Mouse (Mus musculus) midbrain, embryonic 16.5 days (tissue): ENCODE measurements around the gene 9430015G10Rik. TPM values are rescaled to one million over a fixed set of nuclear protein-coding genes. Genes with fewer than 3 reads are reported as not detected.

Source experiments
- ATAC-seq: fragments of 200-750 bp; cut with Nextera tagmentation; 2 replicates; pipeline ENCODE4 v1.8.0; 2017; ENCODE audit warnings: moderate TSS enrichment
- H3K27ac ChIP-seq: fragments of 300-500 bp; sonication (generic); 2 replicates; pipeline ENCODE4 v1.5.1; 2014; ENCODE audit warnings: mild to moderate bottlenecking, low read length, mixed read lengths
- H3K27me3 ChIP-seq: fragments of 300-500 bp; sonication (generic); 2 replicates; pipeline ENCODE4 v1.6.1; 2014; ENCODE audit warnings: low read depth, low read length, mixed read lengths; ENCODE audit not compliant: control insufficient read depth, insufficient read depth
- H3K36me3 ChIP-seq: fragments of 300-500 bp; sonication (generic); 2 replicates; pipeline ENCODE4 v1.6.1; 2014; ENCODE audit warnings: mild to moderate bottlenecking, low read length, moderate library complexity, mixed read lengths; ENCODE audit not compliant: control insufficient read depth, insufficient read depth
- H3K4me1 ChIP-seq: fragments of 300-500 bp; sonication (generic); 2 replicates; pipeline ENCODE4 v1.6.1; 2014; ENCODE audit warnings: mild to moderate bottlenecking, low read length, mixed read lengths; ENCODE audit not compliant: control insufficient read depth, insufficient read depth
- H3K4me2 ChIP-seq: fragments of 300-500 bp; sonication (generic); 2 replicates; pipeline ENCODE4 v1.6.1; 2014; ENCODE audit warnings: mild to moderate bottlenecking, low read length, mixed read lengths
- H3K4me3 ChIP-seq: fragments of 300-500 bp; sonication (generic); 2 replicates; pipeline ENCODE4 v1.5.1; 2014; ENCODE audit warnings: low read depth, mild to moderate bottlenecking, low read length, moderate library complexity, mixed read lengths
- H3K9ac ChIP-seq: fragments of 300-500 bp; sonication (generic); 2 replicates; pipeline ENCODE4 v1.6.1; 2014; ENCODE audit warnings: low read depth, low read length, mixed read lengths
- H3K9me3 ChIP-seq: fragments of 300-500 bp; sonication (generic); replicated peaks from 2 replicates; pipeline ENCODE4 v1.6.1; 2014; ENCODE audit warnings: mild to moderate bottlenecking, low read length, mixed read lengths; ENCODE audit not compliant: control insufficient read depth, poor library complexity, severe bottlenecking
- WGBS: fragments of 180-500 bp; shearing (Covaris S2); extraction: QIAGEN DNeasy Blood & Tissue Kit; methylation state at CpG from one replicate; pipeline ENCODE4 v1.1.7; 2014; 5-methylcytosine and 5-hydroxymethylcytosine counted together
- polyA plus RNA-seq: library from polyadenylated mRNA; unstranded; fragments of >200 nt; fragmentation: Nextera tagmentation; extraction: Ambion mirVana; gene quantifications from 2 replicates; pipeline ENCODE4 v1.2.1, GENCODE M21; 2015

9430015G10Rik gene
- 34.3 and 38.6 TPM in 2 replicates for polyA plus RNA-seq

DNA sequence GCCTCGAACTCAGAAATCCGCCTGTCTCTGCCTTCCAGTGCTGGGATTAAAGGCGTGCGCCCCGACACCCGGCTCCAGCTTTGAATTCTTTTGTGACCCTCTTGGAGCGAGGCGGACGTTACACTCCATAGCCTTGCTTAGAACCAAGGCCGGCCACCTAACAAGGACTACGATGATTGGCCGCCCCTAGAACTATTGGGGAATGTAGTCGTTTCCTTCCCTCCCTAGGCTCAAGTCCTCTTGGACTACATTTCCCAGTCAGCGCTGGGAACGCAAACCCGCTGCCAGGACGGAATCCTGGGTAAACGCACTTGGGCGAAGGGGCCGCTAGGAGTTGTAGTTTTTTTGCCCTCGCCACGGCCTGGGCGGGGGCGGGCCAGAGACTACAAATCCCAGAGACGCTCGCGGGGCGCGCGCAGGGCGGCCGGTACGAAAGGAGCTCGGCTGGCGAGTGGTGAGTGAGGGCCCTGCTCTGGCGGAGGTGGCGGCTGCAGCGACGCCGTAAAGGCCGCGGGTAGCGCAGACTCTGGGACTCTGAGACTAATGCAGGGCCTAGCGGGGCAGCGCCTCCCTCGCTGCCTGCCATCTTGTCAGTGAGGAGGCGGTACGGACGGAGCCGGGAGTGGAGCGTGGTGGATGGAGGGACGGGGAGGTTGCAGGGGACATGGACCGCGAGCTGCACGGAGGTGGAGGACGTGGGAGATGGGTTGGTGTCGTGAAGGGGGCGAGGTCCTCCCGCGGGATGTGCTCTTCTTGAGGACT, at the start of gene 9430015G10Rik:
TSS of gene 9430015G10Rik (plus strand) at position 413 of the 762 bp plus-strand sequence.
- Histone ChIP-seq H3K4me3 (peak within 1 kb of the TSS; percentile 66), H3K9me3 (no peaks in the 10 kb centered on the region), H3K4me1 (peaks cover 10% of the 10 kb centered on the region), H3K9ac (peak within 1 kb of the TSS; percentile 81), H3K27ac (peak within 1 kb of the TSS; percentile 84), H3K4me2 (peak within 1 kb of the TSS; percentile 69), H3K36me3 (no peaks in the 10 kb centered on the region), H3K27me3 (no peaks in the 10 kb centered on the region)
- WGBS, result under 1% methylated on average over 60 of the region's 60 CpGs
- peak; percentile 99 for ATAC-seq

DNA sequence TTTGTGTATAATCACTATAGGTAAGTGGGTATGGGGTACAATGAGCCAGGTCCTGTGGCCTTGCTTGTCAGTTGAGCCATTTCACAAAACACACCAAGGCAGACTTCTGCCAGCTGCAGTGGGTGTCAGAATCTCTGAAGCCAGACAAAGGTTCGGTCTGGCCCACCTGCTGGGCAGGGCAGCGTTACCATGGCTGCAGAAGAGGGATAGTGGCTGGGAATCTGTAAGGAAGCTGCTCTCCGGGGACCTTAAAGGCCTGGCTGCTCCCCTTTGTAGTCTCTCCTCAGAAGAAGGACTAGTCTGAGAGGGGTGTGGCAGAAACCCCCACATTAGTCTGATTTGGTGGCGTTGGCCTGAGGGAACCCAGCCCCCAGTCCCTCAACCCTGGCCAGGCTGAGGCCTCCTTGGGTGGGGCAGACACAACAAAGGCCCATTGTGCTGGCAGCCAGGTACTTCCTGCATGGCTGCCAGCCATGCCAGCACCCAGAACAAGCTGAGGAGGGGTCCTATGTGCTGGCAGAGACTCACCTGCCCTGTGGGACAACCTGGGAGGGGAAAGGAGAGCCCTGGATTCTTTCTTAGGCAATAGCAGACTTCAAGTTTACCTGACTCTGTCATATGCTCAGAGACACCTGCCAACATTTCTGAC, 45.8 kb upstream of the 9430015G10Rik start:
- H3K27ac ChIP-seq, result peak overlapping the region; percentile 33; the same call in 1 of the 2 replicates
- WGBS, result 3% methylated on average over 4 of the region's 4 CpGs

GRCm38 (mm10) chr4:156064510-156064897, 45.3 kb upstream of the 9430015G10Rik start:
- Histone ChIP-seq H3K36me3 (no peaks in the 10 kb centered on the region), H3K4me1 (peaks cover 6% of the 10 kb centered on the region; the same call in 1 of the 2 replicates), H3K27me3 (no peaks in the 10 kb centered on the region), H3K27ac (no peak overlapping the region; the same call in 1 of the 2 replicates), H3K4me2 (no peak overlapping the region), H3K9ac (no peak overlapping the region), H3K4me3 (no peak overlapping the region), H3K9me3 (no peaks in the 10 kb centered on the region)
- WGBS, result 79% methylated on average over 9 of the region's 9 CpGs
- ATAC-seq, result no peak

More for the DNA sequence above, 45.8 kb upstream of the 9430015G10Rik start:
- Histone ChIP-seq H3K9me3 (no peaks in the 10 kb centered on the region), H3K27me3 (no peaks in the 10 kb centered on the region), H3K4me1 (peaks cover 6% of the 10 kb centered on the region; the same call in 1 of the 2 replicates), H3K9ac (peak overlapping the region; percentile 20; the same call in 1 of the 2 replicates), H3K36me3 (no peaks in the 10 kb centered on the region), H3K4me2 (no peak overlapping the region), H3K4me3 (no peak overlapping the region)
- no peak for ATAC-seq

DNA sequence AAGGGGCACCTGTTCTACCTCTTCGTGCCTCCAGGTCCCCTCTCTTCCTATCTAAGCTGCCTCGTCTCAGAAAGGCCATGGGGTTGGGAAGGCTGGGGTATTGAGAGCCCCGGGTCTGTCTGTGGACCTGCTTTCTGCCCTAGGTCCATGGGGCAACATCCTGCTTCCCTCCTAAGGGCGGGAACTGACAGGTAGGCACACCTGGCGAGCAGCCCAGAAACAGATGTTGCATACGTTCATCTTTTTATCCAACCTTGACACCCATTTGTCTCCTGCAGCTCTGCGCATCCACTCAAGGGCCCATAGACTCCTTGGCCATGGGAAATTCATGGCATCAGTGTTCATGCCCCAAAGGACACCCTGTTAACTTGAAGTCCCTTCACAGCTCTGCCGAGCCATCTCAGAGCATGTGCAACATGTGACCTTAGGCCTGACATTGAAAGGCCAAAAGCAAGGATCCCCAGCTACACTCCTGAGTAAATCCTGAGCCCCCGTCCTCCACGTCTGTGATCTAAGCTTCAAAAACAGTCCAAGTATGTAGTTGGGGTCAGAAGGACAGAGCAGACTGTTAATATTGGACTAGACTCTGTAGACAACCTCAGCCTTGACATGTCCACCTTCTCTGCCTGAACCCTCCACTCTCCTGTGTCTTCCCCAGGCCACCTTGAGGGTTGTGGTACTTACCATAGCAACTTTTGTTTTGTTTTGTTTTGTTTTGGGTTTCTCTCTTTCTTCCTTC, 44.5 kb upstream of the 9430015G10Rik start:
- ATAC-seq, result no peak
- H3K27ac ChIP-seq, result no peak overlapping the region
- peaks cover 6% of the 10 kb centered on the region; the same call in 1 of the 2 replicates for H3K4me1 ChIP-seq
- WGBS, result 89% methylated on average over 10 of the region's 10 CpGs
- H3K9me3 ChIP-seq, result no peaks in the 10 kb centered on the region
- H3K4me2 ChIP-seq, result no peak overlapping the region
- no peak overlapping the region for H3K4me3 ChIP-seq
- no peaks in the 10 kb centered on the region for H3K27me3 ChIP-seq
- no peaks in the 10 kb centered on the region for H3K36me3 ChIP-seq
- no peak overlapping the region for H3K9ac ChIP-seq

GRCm38 (mm10) chr4:156067256-156067949, 42.4 kb upstream of the 9430015G10Rik start:
- 81% methylated on average over 5 of the region's 5 CpGs for WGBS
- H3K4me3 ChIP-seq, result no peak overlapping the region
- ATAC-seq, result no peak

DNA sequence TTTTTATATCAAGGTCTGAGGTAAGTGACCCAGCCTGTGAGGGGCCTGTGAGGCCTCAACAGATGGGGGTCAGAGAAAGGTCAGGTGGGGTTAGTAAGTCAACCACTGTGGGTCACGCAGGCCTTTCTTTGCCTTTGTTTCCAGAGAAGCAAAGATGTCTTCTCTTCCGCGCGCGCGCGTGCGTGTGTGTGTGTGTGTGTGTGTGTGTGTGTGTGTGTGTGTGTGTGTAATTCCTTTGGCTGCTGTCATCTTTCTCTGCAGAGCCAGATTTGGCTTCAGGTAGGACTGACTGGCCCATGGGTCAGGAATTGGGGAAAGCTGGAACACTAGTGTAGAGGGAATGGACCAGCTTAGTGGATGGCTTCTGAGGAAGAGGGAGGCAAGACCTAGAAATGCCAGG, 40.1 kb upstream of the 9430015G10Rik start:
- Histone ChIP-seq H3K4me2 (no peak overlapping the region), H3K27ac (no peak overlapping the region), H3K9ac (no peak overlapping the region), H3K9me3 (no peaks in the 10 kb centered on the region), H3K36me3 (no peaks in the 10 kb centered on the region), H3K4me1 (peaks cover 3% of the 10 kb centered on the region; the same call in 1 of the 2 replicates), H3K27me3 (no peaks in the 10 kb centered on the region), H3K4me3 (no peak overlapping the region)
- WGBS, result 85% methylated on average over 8 of the region's 8 CpGs
- ATAC-seq, result no peak

More at GRCm38 (mm10) chr4:156067256-156067949, 42.4 kb upstream of the 9430015G10Rik start:
- Histone ChIP-seq H3K27ac (no peak overlapping the region), H3K36me3 (no peaks in the 10 kb centered on the region), H3K4me2 (no peak overlapping the region), H3K27me3 (no peaks in the 10 kb centered on the region), H3K4me1 (peaks cover 9% of the 10 kb centered on the region), H3K9ac (no peak overlapping the region), H3K9me3 (no peaks in the 10 kb centered on the region)

DNA sequence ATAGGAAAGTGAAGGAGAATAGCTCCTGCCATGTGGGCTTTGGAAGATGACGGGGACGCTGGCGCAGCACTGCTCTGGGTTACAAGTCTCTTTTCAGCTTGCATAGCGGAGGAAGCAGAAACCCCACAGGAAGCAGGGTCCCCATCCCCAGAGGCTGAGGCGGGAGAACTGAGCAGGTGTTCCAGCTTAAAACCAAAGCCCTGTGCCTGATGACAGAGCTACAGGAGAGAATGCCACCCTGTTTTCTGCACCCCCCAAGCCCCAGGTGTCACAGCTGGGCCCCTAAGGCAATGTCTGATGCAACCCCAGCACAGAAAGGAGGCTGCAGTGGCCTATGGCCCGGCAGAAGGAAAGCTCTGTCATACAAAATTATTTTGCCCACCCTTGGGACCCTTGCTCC, 39.5 kb upstream of the 9430015G10Rik start:
- Histone ChIP-seq H3K27me3 (no peaks in the 10 kb centered on the region), H3K4me2 (no peak overlapping the region), H3K9me3 (no peaks in the 10 kb centered on the region), H3K4me1 (peaks cover 3% of the 10 kb centered on the region; the same call in 1 of the 2 replicates), H3K4me3 (no peak overlapping the region), H3K36me3 (no peaks in the 10 kb centered on the region), H3K9ac (peak overlapping the region; percentile 4; the same call in 1 of the 2 replicates), H3K27ac (no peak overlapping the region)
- no peak for ATAC-seq
- 32% methylated on average over 6 of the region's 6 CpGs for WGBS

DNA sequence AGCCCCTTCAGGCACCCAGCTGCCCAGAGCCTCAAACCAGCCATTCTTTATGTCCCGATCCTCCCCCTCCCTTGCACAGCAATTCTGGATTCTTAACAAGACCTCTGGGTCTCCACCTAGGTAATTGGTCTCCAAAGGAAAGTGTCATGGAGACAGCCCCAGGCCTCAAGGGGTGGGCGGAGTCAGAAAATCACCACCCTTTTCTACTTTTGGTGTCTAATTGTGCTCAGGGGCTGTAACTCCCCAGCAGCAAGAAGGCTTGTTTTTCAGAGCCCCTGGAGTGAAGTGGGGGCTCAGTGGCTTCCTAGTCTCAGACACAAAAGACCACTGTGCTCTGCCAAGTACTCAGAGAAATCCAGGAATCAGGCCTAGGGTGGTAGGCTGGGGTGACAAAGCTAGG, 39.1 kb upstream of the 9430015G10Rik start:
- H3K4me1 ChIP-seq, result peaks cover 3% of the 10 kb centered on the region; the same call in 1 of the 2 replicates
- H3K9me3 ChIP-seq, result no peaks in the 10 kb centered on the region
- H3K4me3 ChIP-seq, result no peak overlapping the region
- no peak overlapping the region for H3K4me2 ChIP-seq
- ATAC-seq, result no peak
- H3K9ac ChIP-seq, result no peak overlapping the region
- H3K36me3 ChIP-seq, result no peaks in the 10 kb centered on the region
- H3K27me3 ChIP-seq, result no peaks in the 10 kb centered on the region
- 57% methylated on average over 2 of the region's 2 CpGs for WGBS
- H3K27ac ChIP-seq, result no peak overlapping the region
